Mouse (Mus musculus): ENCODE measurements around the gene Liph. TPM values are rescaled to one million over a fixed set of nuclear protein-coding genes. Genes with fewer than 3 reads are reported as not detected.
"Not testable (repeated sequence)": the region's sequence is repeated elsewhere in the genome, so short reads cannot be mapped to it uniquely, and the experiment has no call there.

The Liph gene
- polyA plus RNA-seq, 1 experiment from 2014 or later, result 1.5 TPM

DNA sequence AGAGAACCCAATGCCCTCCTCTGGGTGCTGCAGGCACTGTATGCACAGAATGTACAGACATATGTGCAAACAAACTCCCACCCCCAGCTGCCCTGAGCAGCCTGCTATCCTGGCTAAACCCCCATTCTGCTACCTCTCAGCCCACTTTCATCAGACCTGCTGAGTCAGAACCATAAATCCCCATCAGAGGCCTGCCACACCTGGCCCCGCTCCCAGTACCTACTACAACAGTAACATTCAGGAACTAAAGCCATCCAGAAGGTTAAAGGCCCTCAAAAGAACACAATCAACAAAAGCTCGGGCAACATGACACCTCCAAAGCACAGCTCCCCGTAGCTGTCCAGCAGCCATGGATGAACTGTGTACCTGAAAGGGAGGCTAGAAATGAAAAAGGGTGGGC, 6.1 kb upstream of the Liph start:
- H3K4me3 ChIP-seq (ENCODE audit: low read depth, low read length), result no peak overlapping the region

DNA sequence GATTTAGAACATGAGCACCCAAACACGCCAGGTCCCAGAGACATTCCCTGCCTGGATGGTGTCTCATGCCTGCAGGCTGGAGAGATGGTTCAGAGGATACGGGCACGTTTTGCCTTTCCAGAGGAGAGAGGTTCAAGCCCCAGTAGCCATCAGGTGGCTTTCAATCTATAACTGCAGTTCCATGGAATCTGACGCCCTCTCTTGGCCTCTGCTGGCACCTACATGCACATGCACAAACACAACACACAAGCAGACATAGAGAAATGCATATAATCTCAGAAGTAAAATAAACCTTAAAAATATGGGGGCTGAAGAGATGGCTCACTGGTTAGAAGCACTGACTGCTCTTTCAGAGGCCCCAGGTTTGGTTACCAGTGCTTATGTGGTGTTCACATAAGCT, 5.7 kb upstream of the Liph start:
- DNase-seq (ENCODE audit: low spot score), result no peak
- H3K4me2 ChIP-seq, result no peak overlapping the region
- no peak overlapping the region for H3K27ac ChIP-seq (ENCODE audit: low read depth, low read length)
- no peaks in the 10 kb centered on the region for H3K36me3 ChIP-seq (ENCODE audit: control insufficient read depth, insufficient read depth, low read length)
- no peaks in the 10 kb centered on the region for H3K27me3 ChIP-seq (replicated peaks; ENCODE audit: control insufficient read depth, insufficient read depth, low read length)
- no peak overlapping the region for H3K4me3 ChIP-seq (ENCODE audit: low read depth, low read length)
- no peak overlapping the region for H3K9ac ChIP-seq (ENCODE audit: low read depth, low read length)
- peaks cover 17% of the 10 kb centered on the region for H3K4me1 ChIP-seq (replicated peaks; ENCODE audit: control insufficient read depth, insufficient read depth, low read length)
- no peak for ATAC-seq (replicated peaks; ENCODE audit: low FRiP score)
- WGBS, result 62% methylated on average over 4 of the region's 4 CpGs
- H3K9me3 ChIP-seq (ENCODE audit: control insufficient read depth, low read length), result no peaks in the 10 kb centered on the region

More for the DNA sequence above, 6.1 kb upstream of the Liph start:
- 62% methylated on average over 3 of the region's 3 CpGs for WGBS
- Histone ChIP-seq H3K27me3 (replicated peaks; ENCODE audit: control insufficient read depth, insufficient read depth, low read length) (no peaks in the 10 kb centered on the region), H3K9ac (ENCODE audit: low read depth, low read length) (no peak overlapping the region), H3K4me2 (no peak overlapping the region), H3K36me3 (ENCODE audit: control insufficient read depth, insufficient read depth, low read length) (no peaks in the 10 kb centered on the region), H3K27ac (ENCODE audit: low read depth, low read length) (no peak overlapping the region), H3K4me1 (replicated peaks; ENCODE audit: control insufficient read depth, insufficient read depth, low read length) (peaks cover 14% of the 10 kb centered on the region), H3K9me3 (ENCODE audit: control insufficient read depth, low read length) (no peaks in the 10 kb centered on the region)
- no peak for ATAC-seq (replicated peaks; ENCODE audit: low FRiP score)
- no peak for DNase-seq (ENCODE audit: low spot score)

GRCm38 (mm10) chr16:21999941-22000690, 4.7 kb upstream of the Liph start:
- Histone ChIP-seq H3K9me3 (ENCODE audit: control insufficient read depth, low read length) (no peaks in the 10 kb centered on the region), H3K9ac (ENCODE audit: low read depth, low read length) (no peak overlapping the region), H3K36me3 (ENCODE audit: control insufficient read depth, insufficient read depth, low read length) (no peaks in the 10 kb centered on the region), H3K4me1 (replicated peaks; ENCODE audit: control insufficient read depth, insufficient read depth, low read length) (peaks cover 26% of the 10 kb centered on the region), H3K4me3 (ENCODE audit: low read depth, low read length) (no peak overlapping the region), H3K4me2 (no peak overlapping the region), H3K27ac (ENCODE audit: low read depth, low read length) (no peak overlapping the region), H3K27me3 (replicated peaks; ENCODE audit: control insufficient read depth, insufficient read depth, low read length) (no peaks in the 10 kb centered on the region)
- DNase-seq (ENCODE audit: low spot score) (no peak), ATAC-seq (replicated peaks; ENCODE audit: low FRiP score) (no peak)
- 79% methylated on average over 4 of the region's 4 CpGs for WGBS

DNA sequence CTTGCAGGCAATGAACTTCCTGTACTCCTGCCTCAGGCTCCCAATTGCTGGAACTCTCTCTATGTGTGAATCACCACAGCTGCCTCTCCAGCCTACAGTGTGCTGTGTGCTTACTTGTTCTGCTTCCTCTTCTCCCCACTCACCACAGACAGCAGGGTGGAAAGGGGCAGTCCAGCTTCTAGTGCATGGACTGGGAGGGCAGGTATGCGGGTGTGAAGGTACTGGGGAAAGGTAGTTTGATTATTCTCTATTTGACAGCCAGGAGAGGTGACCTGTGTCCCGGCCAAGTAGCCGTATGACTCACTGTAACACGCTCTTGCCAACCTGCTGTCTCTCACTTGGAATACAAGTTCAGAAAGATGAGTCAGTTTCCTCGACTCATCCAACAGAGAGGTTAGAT, 2.6 kb upstream of the Liph start:
- DNase-seq (ENCODE audit: low spot score) (no peak), ATAC-seq (replicated peaks; ENCODE audit: low FRiP score) (no peak)
- peaks cover 26% of the 10 kb centered on the region for H3K4me1 ChIP-seq (replicated peaks; ENCODE audit: control insufficient read depth, insufficient read depth, low read length)
- H3K9ac ChIP-seq (ENCODE audit: low read depth, low read length), result no peak overlapping the region
- 74% methylated on average over 5 of the region's 5 CpGs for WGBS
- H3K27me3 ChIP-seq (replicated peaks; ENCODE audit: control insufficient read depth, insufficient read depth, low read length), result no peaks in the 10 kb centered on the region
- no peaks in the 10 kb centered on the region for H3K36me3 ChIP-seq (ENCODE audit: control insufficient read depth, insufficient read depth, low read length)
- H3K27ac ChIP-seq (ENCODE audit: low read depth, low read length), result no peak overlapping the region
- H3K4me3 ChIP-seq (ENCODE audit: low read depth, low read length), result no peak overlapping the region
- no peaks in the 10 kb centered on the region for H3K9me3 ChIP-seq (ENCODE audit: control insufficient read depth, low read length)
- H3K4me2 ChIP-seq, result no peak overlapping the region

DNA sequence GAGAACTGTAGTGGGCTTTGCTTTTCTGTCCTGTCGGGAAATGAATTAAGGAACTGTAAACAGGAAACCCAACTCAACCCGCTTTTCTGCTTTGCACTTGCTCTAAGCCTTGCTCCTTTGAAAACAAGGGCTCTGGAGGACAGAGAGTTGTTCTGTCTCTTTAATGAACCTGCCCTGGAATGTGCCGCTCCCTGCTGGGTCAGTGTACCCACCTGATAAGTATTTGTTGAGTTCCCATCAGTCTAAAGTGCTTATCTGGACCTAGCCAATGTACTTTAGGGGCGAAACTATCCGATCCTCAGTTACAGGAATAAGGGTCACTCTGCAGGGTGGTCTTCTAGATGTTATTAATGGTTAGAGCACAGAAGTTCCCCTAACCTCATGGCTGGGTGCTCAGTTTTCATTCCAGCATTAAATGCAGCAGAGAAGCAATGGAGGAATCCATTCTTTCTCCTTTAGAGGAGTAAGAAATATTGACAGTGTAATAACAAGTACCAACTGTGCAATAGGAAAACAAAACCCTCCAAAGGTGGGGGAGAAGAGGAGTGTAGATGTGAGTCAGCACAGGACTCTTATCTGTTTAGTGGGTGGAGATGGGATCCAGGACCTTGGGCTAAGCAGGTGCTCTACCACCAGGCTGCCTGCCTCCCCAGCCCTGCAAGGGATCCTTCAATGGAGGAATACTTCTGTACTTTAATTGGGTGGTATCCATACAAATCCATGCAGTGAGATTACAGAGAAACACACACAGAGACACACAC, 1.6 kb upstream of the Liph start:
- peak overlapping the region; percentile 82 for H3K27ac ChIP-seq (ENCODE audit: low read depth, low read length)
- no peaks in the 10 kb centered on the region for H3K27me3 ChIP-seq (replicated peaks; ENCODE audit: control insufficient read depth, insufficient read depth, low read length)
- ATAC-seq (replicated peaks; ENCODE audit: low FRiP score), result peak; percentile 94
- H3K4me1 ChIP-seq (replicated peaks; ENCODE audit: control insufficient read depth, insufficient read depth, low read length), result peaks cover 26% of the 10 kb centered on the region
- no peak overlapping the region for H3K4me3 ChIP-seq (ENCODE audit: low read depth, low read length)
- DNase-seq (ENCODE audit: low spot score), result no peak
- H3K9me3 ChIP-seq (ENCODE audit: control insufficient read depth, low read length), result no peaks in the 10 kb centered on the region
- no peaks in the 10 kb centered on the region for H3K36me3 ChIP-seq (ENCODE audit: control insufficient read depth, insufficient read depth, low read length)
- WGBS, result 19% methylated on average over 5 of the region's 5 CpGs
- 0 out of 2 replicates have a peak overlapping the region, but pooled peaks have one; percentile 46 for H3K9ac ChIP-seq (ENCODE audit: low read depth, low read length)
- H3K4me2 ChIP-seq, result peak overlapping the region; percentile 50

- H3K9ac ChIP-seq (ENCODE audit: low read depth, low read length), result 0 out of 2 replicates have a peak overlapping the region, but pooled peaks have one; percentile 46
- H3K27me3 ChIP-seq (replicated peaks; ENCODE audit: control insufficient read depth, insufficient read depth, low read length), result no peaks in the 10 kb centered on the region
- H3K36me3 ChIP-seq (ENCODE audit: control insufficient read depth, insufficient read depth, low read length), result no peaks in the 10 kb centered on the region
- peak overlapping the region; percentile 82 for H3K27ac ChIP-seq (ENCODE audit: low read depth, low read length)
- WGBS, result 33% methylated on average over 4 of the region's 4 CpGs
- H3K9me3 ChIP-seq (ENCODE audit: control insufficient read depth, low read length), result no peaks in the 10 kb centered on the region
- DNase-seq (ENCODE audit: low spot score) (no peak), ATAC-seq (replicated peaks; ENCODE audit: low FRiP score) (peak; percentile 67)
- no peak overlapping the region for H3K4me3 ChIP-seq (ENCODE audit: low read depth, low read length)
- peak overlapping the region; percentile 50 for H3K4me2 ChIP-seq
- H3K4me1 ChIP-seq (replicated peaks; ENCODE audit: control insufficient read depth, insufficient read depth, low read length), result peaks cover 26% of the 10 kb centered on the region
These were observed 939 bp upstream of the Liph start for GRCm38 (mm10) chr16:21996402-21996801.

- 80% methylated on average over 2 of the region's 2 CpGs for WGBS
- Histone ChIP-seq H3K9me3 (ENCODE audit: control insufficient read depth, low read length) (no peaks in the 10 kb centered on the region), H3K36me3 (ENCODE audit: control insufficient read depth, insufficient read depth, low read length) (no peaks in the 10 kb centered on the region), H3K4me2 (no peak overlapping the region), H3K27ac (ENCODE audit: low read depth, low read length) (no peak overlapping the region), H3K4me3 (ENCODE audit: low read depth, low read length) (no peak overlapping the region), H3K9ac (ENCODE audit: low read depth, low read length) (no peak overlapping the region), H3K27me3 (replicated peaks; ENCODE audit: control insufficient read depth, insufficient read depth, low read length) (no peaks in the 10 kb centered on the region), H3K4me1 (replicated peaks; ENCODE audit: control insufficient read depth, insufficient read depth, low read length) (peaks cover 14% of the 10 kb centered on the region)
- DNase-seq (ENCODE audit: low spot score), result no peak
- no peak for ATAC-seq (replicated peaks; ENCODE audit: low FRiP score)
These were observed 3.7 kb downstream of the Liph start for GRCm38 (mm10) chr16:21991774-21992173.

DNA sequence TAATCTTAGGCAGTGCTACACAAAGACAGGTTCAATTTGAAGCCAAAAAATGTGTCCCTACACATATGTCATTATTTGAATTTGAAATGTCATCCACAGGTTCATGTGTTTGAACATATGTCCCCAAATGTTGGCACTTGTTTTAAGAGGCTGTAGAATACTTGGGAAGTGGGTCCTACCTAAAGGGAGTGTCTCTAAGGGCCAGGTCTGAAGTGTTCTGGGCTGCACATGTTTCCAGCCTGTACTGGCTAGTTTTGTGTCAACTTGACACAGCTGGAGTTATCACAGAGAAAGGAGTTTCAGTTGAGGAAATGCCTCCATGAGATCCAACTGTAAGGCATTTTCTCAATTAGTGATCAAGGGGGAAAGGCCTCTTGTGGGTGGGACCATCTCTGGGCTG, 4.6 kb downstream of the Liph start:
- not testable (repeated sequence) for H3K27ac ChIP-seq (ENCODE audit: low read depth, low read length); H3K4me3 ChIP-seq (ENCODE audit: low read depth, low read length); H3K4me2 ChIP-seq; DNase-seq (ENCODE audit: low spot score); H3K9ac ChIP-seq (ENCODE audit: low read depth, low read length); H3K9me3 ChIP-seq (ENCODE audit: control insufficient read depth, low read length); H3K36me3 ChIP-seq (ENCODE audit: control insufficient read depth, insufficient read depth, low read length); H3K4me1 ChIP-seq (replicated peaks; ENCODE audit: control insufficient read depth, insufficient read depth, low read length); H3K27me3 ChIP-seq (replicated peaks; ENCODE audit: control insufficient read depth, insufficient read depth, low read length); ATAC-seq (replicated peaks; ENCODE audit: low FRiP score)

- ATAC-seq (replicated peaks; ENCODE audit: low FRiP score), result no peak
These were observed 7.5 kb downstream of the Liph start for GRCm38 (mm10) chr16:21987956-21988355.

More at GRCm38 (mm10) chr16:21987956-21988355, 7.5 kb downstream of the Liph start:
- H3K4me3 ChIP-seq (ENCODE audit: low read depth, low read length), result no peak overlapping the region
- 69% methylated on average over 5 of the region's 5 CpGs for WGBS
- no peaks in the 10 kb centered on the region for H3K4me1 ChIP-seq (replicated peaks; ENCODE audit: control insufficient read depth, insufficient read depth, low read length)
- no peak for DNase-seq (ENCODE audit: low spot score)
- H3K27ac ChIP-seq (ENCODE audit: low read depth, low read length), result no peak overlapping the region
- no peaks in the 10 kb centered on the region for H3K9me3 ChIP-seq (ENCODE audit: control insufficient read depth, low read length)
- H3K36me3 ChIP-seq (ENCODE audit: control insufficient read depth, insufficient read depth, low read length), result no peaks in the 10 kb centered on the region
- no peaks in the 10 kb centered on the region for H3K27me3 ChIP-seq (replicated peaks; ENCODE audit: control insufficient read depth, insufficient read depth, low read length)
- H3K9ac ChIP-seq (ENCODE audit: low read depth, low read length), result no peak overlapping the region
- H3K4me2 ChIP-seq, result no peak overlapping the region
